Mouse (Mus musculus): ENCODE data around the gene Mtss1l. TPM values are rescaled to one million over a fixed set of nuclear protein-coding genes. Genes with fewer than 3 reads are reported as not detected.

The Mtss1l gene
- total and polyA plus RNA-seq, 2 experiments from 2014 or later = 37.7 to 101 TPM

- no peak for ATAC-seq (ENCODE audit: low FRiP score)
- Histone ChIP-seq H3K36me3 (ENCODE audit: insufficient read depth, low read length) (no peaks in the 10 kb centered on the region), H3K27me3 (ENCODE audit: insufficient read depth, low read length) (no peaks in the 10 kb centered on the region), H3K9ac (replicated peaks; ENCODE audit: low read length, poor library complexity, severe bottlenecking) (no peak overlapping the region), H3K27ac (ENCODE audit: low read depth, low read length) (peak overlapping the region; percentile 95), H3K4me2 (ENCODE audit: low read depth, low read length, poor library complexity, severe bottlenecking) (no peak overlapping the region; the same call in 1 of the 2 replicates), H3K9me3 (ENCODE audit: low read length) (no peaks in the 10 kb centered on the region), H3K4me1 (ENCODE audit: insufficient read depth, low read length) (peaks cover 56% of the 10 kb centered on the region), H3K4me3 (ENCODE audit: low read depth, low read length) (no peak overlapping the region)
- WGBS = 88% methylated on average over 8 of the region's 8 CpGs
- TF ChIP-seq CTCF (IDR thresholded peaks at IDR 0.05) = no peak
- DNase-seq (ENCODE audit: low spot score) = peak; percentile 26
Measured at GRCm38 (mm10) chr8:110718209-110718968, 2.9 kb upstream of the Mtss1l start.

- H3K9me3 ChIP-seq (ENCODE audit: low read length) = no peaks in the 10 kb centered on the region
- 39% methylated on average over 11 of the region's 12 CpGs for WGBS
- DNase-seq (ENCODE audit: low spot score) (peak; percentile 77), ATAC-seq (ENCODE audit: low FRiP score) (no peak)
- H3K4me2 ChIP-seq (ENCODE audit: low read depth, low read length, poor library complexity, severe bottlenecking) = no peak overlapping the region
- peak overlapping the region; percentile 95 for H3K27ac ChIP-seq (ENCODE audit: low read depth, low read length)
- no peak for TF ChIP-seq CTCF (IDR thresholded peaks at IDR 0.05)
- no peak overlapping the region for H3K4me3 ChIP-seq (ENCODE audit: low read depth, low read length)
- H3K36me3 ChIP-seq (ENCODE audit: insufficient read depth, low read length) = no peaks in the 10 kb centered on the region; the same call in 1 of the 2 replicates
- H3K4me1 ChIP-seq (ENCODE audit: insufficient read depth, low read length) = peaks cover 62% of the 10 kb centered on the region
- H3K27me3 ChIP-seq (ENCODE audit: insufficient read depth, low read length) = no peaks in the 10 kb centered on the region
- 0 out of 2 replicates have a peak overlapping the region, but pooled peaks have one; percentile 99 for H3K9ac ChIP-seq (replicated peaks; ENCODE audit: low read length, poor library complexity, severe bottlenecking)
Measured at GRCm38 (mm10) chr8:110718969-110719670, 2.2 kb upstream of the Mtss1l start.

- H3K27me3 ChIP-seq (ENCODE audit: insufficient read depth, low read length) = no peaks in the 10 kb centered on the region
- peak overlapping the region; percentile 85; the same call in 1 of the 2 replicates for H3K4me3 ChIP-seq (ENCODE audit: low read depth, low read length)
- peak overlapping the region; percentile 88 for H3K4me2 ChIP-seq (ENCODE audit: low read depth, low read length, poor library complexity, severe bottlenecking)
- no peaks in the 10 kb centered on the region for H3K9me3 ChIP-seq (ENCODE audit: low read length)
- H3K27ac ChIP-seq (ENCODE audit: low read depth, low read length) = peak overlapping the region; percentile 95
- H3K4me1 ChIP-seq (ENCODE audit: insufficient read depth, low read length) = peaks cover 65% of the 10 kb centered on the region
- H3K36me3 ChIP-seq (ENCODE audit: insufficient read depth, low read length) = peaks cover 7% of the 10 kb centered on the region; the same call in 1 of the 2 replicates
- H3K9ac ChIP-seq (replicated peaks; ENCODE audit: low read length, poor library complexity, severe bottlenecking) = peak overlapping the region; percentile 99
- 51% methylated on average over 6 of the region's 6 CpGs for WGBS
- ATAC-seq (ENCODE audit: low FRiP score) = no peak
- TF ChIP-seq CTCF (IDR thresholded peaks at IDR 0.05) = 0 out of 2 replicates have a peak, but pooled peaks have one; percentile 5
- no peak for DNase-seq (ENCODE audit: low spot score)
Measured at GRCm38 (mm10) chr8:110719898-110720653, 1.2 kb upstream of the Mtss1l start.

- peak; percentile 60 for DNase-seq (ENCODE audit: low spot score)
- Histone ChIP-seq H3K27me3 (ENCODE audit: insufficient read depth, low read length) (no peaks in the 10 kb centered on the region), H3K27ac (ENCODE audit: low read depth, low read length) (peak overlapping the region; percentile 95), H3K4me1 (ENCODE audit: insufficient read depth, low read length) (peaks cover 51% of the 10 kb centered on the region), H3K36me3 (ENCODE audit: insufficient read depth, low read length) (peaks cover 8% of the 10 kb centered on the region; the same call in 1 of the 2 replicates), H3K4me2 (ENCODE audit: low read depth, low read length, poor library complexity, severe bottlenecking) (peak overlapping the region; percentile 88), H3K9me3 (ENCODE audit: low read length) (no peaks in the 10 kb centered on the region), H3K4me3 (ENCODE audit: low read depth, low read length) (peak overlapping the region; percentile 85), H3K9ac (replicated peaks; ENCODE audit: low read length, poor library complexity, severe bottlenecking) (peak overlapping the region; percentile 99)
- no peak for TF ChIP-seq CTCF (IDR thresholded peaks at IDR 0.05)
- peak; percentile 42 for ATAC-seq (ENCODE audit: low FRiP score)
- under 1% methylated on average over 35 of the region's 59 CpGs for WGBS
Measured at GRCm38 (mm10) chr8:110721606-110722413, 534 bp downstream of the Mtss1l start.

- H3K9me3 ChIP-seq (ENCODE audit: low read length) = no peaks in the 10 kb centered on the region
- TF ChIP-seq CTCF (IDR thresholded peaks at IDR 0.05) = 0 out of 2 replicates have a peak, but pooled peaks have one; percentile 8
- H3K4me1 ChIP-seq (ENCODE audit: insufficient read depth, low read length) = peaks cover 44% of the 10 kb centered on the region
- H3K4me3 ChIP-seq (ENCODE audit: low read depth, low read length) = peak overlapping the region; percentile 85
- H3K4me2 ChIP-seq (ENCODE audit: low read depth, low read length, poor library complexity, severe bottlenecking) = peak overlapping the region; percentile 88
- no peak for ATAC-seq (ENCODE audit: low FRiP score)
- peak overlapping the region; percentile 95 for H3K27ac ChIP-seq (ENCODE audit: low read depth, low read length)
- peaks cover 15% of the 10 kb centered on the region for H3K36me3 ChIP-seq (ENCODE audit: insufficient read depth, low read length)
- whole genome bisulfite sequencing = 29% methylated on average over 11 of the region's 11 CpGs
- peak; percentile 26 for DNase-seq (ENCODE audit: low spot score)
- no peaks in the 10 kb centered on the region for H3K27me3 ChIP-seq (ENCODE audit: insufficient read depth, low read length)
- peak overlapping the region; percentile 99 for H3K9ac ChIP-seq (replicated peaks; ENCODE audit: low read length, poor library complexity, severe bottlenecking)
Measured at GRCm38 (mm10) chr8:110722414-110723011, 1.2 kb downstream of the Mtss1l start.

Measured in midbrain, postnatal 0 days (tissue).